In the genomic region with DNA sequence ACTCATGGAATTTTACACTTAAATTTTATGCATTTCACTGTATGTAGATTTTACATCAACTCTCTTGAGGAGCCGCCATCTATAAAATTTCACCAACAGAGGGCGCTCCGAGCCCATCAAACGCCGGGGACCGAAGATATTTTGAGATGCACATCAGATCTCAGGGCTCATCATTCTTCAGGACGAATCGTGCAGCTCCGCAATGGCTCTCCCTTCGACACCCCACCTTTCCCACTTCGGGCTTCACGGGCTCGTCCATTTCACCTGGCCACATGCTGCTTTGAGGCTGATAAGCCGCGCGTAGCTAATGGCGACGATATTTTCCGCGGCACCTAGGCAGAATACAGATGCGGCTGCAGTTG, we compare ENCODE assay signal across 8 mouse cellular contexts. TPM values are rescaled to one million over a fixed set of nuclear protein-coding genes. Genes with fewer than 3 reads are reported as not detected.
DNase-seq lines count a peak whose midpoint lies in the region; ATAC-seq and TF ChIP-seq lines count a peak whose summit lies in the region.

No protein-coding gene starts in this region.

- no peaks in the 10 kb centered on the region for H3K36me3 ChIP-seq in ES-Bruce4 (ENCODE audit: control insufficient read depth, insufficient read depth, low read length, poor library complexity, severe bottlenecking)
- no peaks in the 10 kb centered on the region for H3K36me3 ChIP-seq in forebrain, embryonic 14.5 days (ENCODE audit: control insufficient read depth, insufficient read depth, low read length)
- no peaks in the 10 kb centered on the region for H3K36me3 ChIP-seq in liver, embryonic 16.5 days (ENCODE audit: control insufficient read depth, insufficient read depth)
- H3K36me3 ChIP-seq in neural tube, embryonic 13.5 days: no peaks in the 10 kb centered on the region

- TF ChIP-seq EP300 in ES-Bruce4 (IDR thresholded peaks at IDR 0.05; ENCODE audit: insufficient read depth, low read depth, low read length): no peak

- no peaks in the 10 kb centered on the region for H3K9me3 ChIP-seq in ES-Bruce4 (replicated peaks; ENCODE audit: control insufficient read depth, insufficient read depth, low read length, poor library complexity, severe bottlenecking)
- no peaks in the 10 kb centered on the region for H3K9me3 ChIP-seq in forebrain, embryonic 14.5 days (replicated peaks; ENCODE audit: control insufficient read depth, low read length)
- H3K9me3 ChIP-seq in liver, embryonic 16.5 days (replicated peaks; ENCODE audit: control insufficient read depth, low read length): no peaks in the 10 kb centered on the region
- no peaks in the 10 kb centered on the region for H3K9me3 ChIP-seq in neural tube, embryonic 13.5 days

- peak; percentile 79 for DNase-seq in c-Kit-positive CD71-negative TER-119-negative erythroid progenitor cells, embryonic 14.5 days (ENCODE audit: low read depth)
- peak; percentile 94 for DNase-seq in forebrain, embryonic 14.5 days (ENCODE audit: low spot score)
- peak; percentile 75 to 85 for DNase-seq in heart, postnatal 10 days
- peak; percentile 67 for DNase-seq in large intestine, adult 2 months (ENCODE audit: low read depth, low spot score)
- DNase-seq in telencephalon, adult 2 months (ENCODE audit: low read depth, low spot score): peak; percentile 81

- H3K4me2 ChIP-seq in forebrain, embryonic 14.5 days (ENCODE audit: low read length): peak overlapping the region; percentile 100
- H3K4me2 ChIP-seq in liver, embryonic 16.5 days (ENCODE audit: low read depth, low read length): peak overlapping the region; percentile 71
- peak overlapping the region; percentile 98 for H3K4me2 ChIP-seq in neural tube, embryonic 13.5 days

- TF ChIP-seq CTCF in ES-Bruce4 (IDR thresholded peaks at IDR 0.05; ENCODE audit: low read depth, low read length): peak; percentile 62

- intact Hi-C loops in heart, postnatal 10 days (cut with DNase I): loop anchor here (1.0 to 5.0 kb wide), 4 partner anchors 310 to 706 kb away; no protein-coding TSS in a partner anchor

- H3K4me1 ChIP-seq in ES-Bruce4 (ENCODE audit: control insufficient read depth, insufficient read depth, low read length): no peaks in the 10 kb centered on the region
- peaks cover 11% of the 10 kb centered on the region for H3K4me1 ChIP-seq in forebrain, embryonic 14.5 days (ENCODE audit: control insufficient read depth, insufficient read depth, low read length)
- peaks cover 10% of the 10 kb centered on the region for H3K4me1 ChIP-seq in liver, embryonic 16.5 days (ENCODE audit: control insufficient read depth, low read depth, low read length)
- H3K4me1 ChIP-seq in neural tube, embryonic 13.5 days (replicated peaks): peaks cover 48% of the 10 kb centered on the region

- WGBS in forebrain, embryonic 14.5 days: under 1% methylated on average over 21 of the region's 21 CpGs
- whole genome bisulfite sequencing in large intestine, adult 2 months: under 1% methylated on average over 21 of the region's 21 CpGs
- 0% methylated on average over 21 of the region's 21 CpGs for WGBS in liver, embryonic 16.5 days (ENCODE audit: insufficient replicate concordance)
- under 1% methylated on average over 21 of the region's 21 CpGs for WGBS in neural tube, embryonic 13.5 days

- no peak overlapping the region for H3K9ac ChIP-seq in ES-Bruce4 (ENCODE audit: low read depth, poor library complexity, severe bottlenecking)
- H3K9ac ChIP-seq in forebrain, embryonic 14.5 days (ENCODE audit: low read length): peak overlapping the region; percentile 71
- H3K9ac ChIP-seq in liver, embryonic 16.5 days (ENCODE audit: low read depth, low read length): no peak overlapping the region
- H3K9ac ChIP-seq in neural tube, embryonic 13.5 days: peak overlapping the region; percentile 92

- ATAC-seq in forebrain, embryonic 14.5 days: peak; percentile 14; the same call in 1 of the 2 replicates
- no peak for ATAC-seq in liver, embryonic 16.5 days (ENCODE audit: low read depth)
- 0 out of 2 replicates have a peak, but pooled peaks have one; percentile 16 for ATAC-seq in neural tube, embryonic 13.5 days (ENCODE audit: low read depth)

- no peak for TF ChIP-seq POLR2A in ES-Bruce4 (IDR thresholded peaks at IDR 0.05; ENCODE audit: insufficient read depth, low read length)

- peaks cover 15% of the 10 kb centered on the region for H3K27me3 ChIP-seq in ES-Bruce4 (ENCODE audit: control insufficient read depth, insufficient read depth, low read length, poor library complexity, severe bottlenecking)
- 0 out of 2 replicates have a peak, but pooled peaks cover 5% of the 10 kb centered on the region for H3K27me3 ChIP-seq in forebrain, embryonic 14.5 days (replicated peaks; ENCODE audit: control insufficient read depth, insufficient read depth, low read length)
- H3K27me3 ChIP-seq in liver, embryonic 16.5 days (ENCODE audit: control insufficient read depth, insufficient read depth, low read depth, low read length): peaks cover 51% of the 10 kb centered on the region
- peaks cover 5% of the 10 kb centered on the region for H3K27me3 ChIP-seq in neural tube, embryonic 13.5 days

- H3K4me3 ChIP-seq in ES-Bruce4 (ENCODE audit: low read depth, low read length): peak overlapping the region; percentile 71
- peak overlapping the region; percentile 63 for H3K4me3 ChIP-seq in forebrain, embryonic 14.5 days (ENCODE audit: low read depth, low read length)
- H3K4me3 ChIP-seq in liver, embryonic 16.5 days (ENCODE audit: low read depth, low read length): peak overlapping the region; percentile 53
- H3K4me3 ChIP-seq in neural tube, embryonic 13.5 days: peak overlapping the region; percentile 72

- H3K27ac ChIP-seq in ES-Bruce4 (ENCODE audit: insufficient read depth, low read length): no peak overlapping the region
- H3K27ac ChIP-seq in forebrain, embryonic 14.5 days (ENCODE audit: low read depth, low read length): no peak overlapping the region
- no peak overlapping the region for H3K27ac ChIP-seq in liver, embryonic 16.5 days (ENCODE audit: low read length)
- peak overlapping the region; percentile 92 for H3K27ac ChIP-seq in neural tube, embryonic 13.5 days (replicated peaks)

RNA-seq across cellular contexts. Expression of a gene that starts 1.8 kb away (rescaled TPM):
- 0.31 and 0.41 TPM in 2 replicates for polyA plus RNA-seq in ES-Bruce4 (2011; ENCODE audit: insufficient read depth, insufficient read length, low read depth, missing spikeins)
- 2.7 and 3.8 TPM in 2 replicates for polyA plus RNA-seq in forebrain, embryonic 14.5 days (2014; fragmentation: Nextera tagmentation; extraction: Ambion mirVana)
- 10 to 100 TPM; 10.9 to 12.9 TPM for total RNA-seq in heart, postnatal 10 days (2021)
- 0.44 and 0.45 TPM in 2 replicates for polyA plus RNA-seq in large intestine, adult 2 months (2012; rRNA removed)
- 0.04 and 0.05 TPM in 2 replicates for polyA plus RNA-seq in liver, embryonic 16.5 days (2015; fragmentation: Nextera tagmentation; extraction: Ambion mirVana)
- 10.4 and 10.5 TPM in 2 replicates for polyA plus RNA-seq in neural tube, embryonic 13.5 days (2015; fragmentation: Nextera tagmentation; extraction: Ambion mirVana)

Comparison
In these comparisons a context has a peak if more than half of its experiments do, and no peak if none do; other contexts are left out.
1. H3K9ac ChIP-seq: peak in forebrain, embryonic 14.5 days (single experiment) and neural tube, embryonic 13.5 days (single experiment); none in ES-Bruce4 (single experiment) and liver, embryonic 16.5 days (single experiment).
2. Peak in every context shown above with its lines, with median percentiles within 50 percentile points of each other: H3K4me3 ChIP-seq, DNase-seq and H3K4me2 ChIP-seq.